Mouse (Mus musculus): Measurements from ENCODE around the gene Cdh6. TPM values are rescaled to one million over a fixed set of nuclear protein-coding genes. Genes with fewer than 3 reads are reported as not detected.

The Cdh6 gene
- polyA plus RNA-seq, 1 experiment = 7.8 TPM

GRCm38 (mm10) chr15:13093954-13094880 is 79.3 kb downstream of the Cdh6 start:
- TF ChIP-seq POLR2A (IDR thresholded peaks at IDR 0.05; ENCODE audit: borderline replicate concordance, extremely low read depth, insufficient read depth, insufficient read length, poor library complexity, severe bottlenecking) (no peak), CTCF (IDR thresholded peaks at IDR 0.05; ENCODE audit: borderline replicate concordance, extremely low read depth, insufficient read depth, insufficient read length) (no peak)
- DNase-seq (ENCODE audit: low read depth) = peak; percentile 70

GRCm38 (mm10) chr15:13092064-13092463 is 81.4 kb downstream of the Cdh6 start:
- TF ChIP-seq POLR2A (IDR thresholded peaks at IDR 0.05; ENCODE audit: borderline replicate concordance, extremely low read depth, insufficient read depth, insufficient read length, poor library complexity, severe bottlenecking) (no peak), CTCF (IDR thresholded peaks at IDR 0.05; ENCODE audit: borderline replicate concordance, extremely low read depth, insufficient read depth, insufficient read length) (no peak)
- peak; percentile 36 for DNase-seq (ENCODE audit: low read depth)

GRCm38 (mm10) chr15:13088504-13089058 is 84.9 kb downstream of the Cdh6 start:
- DNase-seq (ENCODE audit: low read depth) = peak; percentile 73
- TF ChIP-seq POLR2A (IDR thresholded peaks at IDR 0.05; ENCODE audit: borderline replicate concordance, extremely low read depth, insufficient read depth, insufficient read length, poor library complexity, severe bottlenecking) (no peak), CTCF (IDR thresholded peaks at IDR 0.05; ENCODE audit: borderline replicate concordance, extremely low read depth, insufficient read depth, insufficient read length) (peak; percentile 80)

- no peak for TF ChIP-seq POLR2A (IDR thresholded peaks at IDR 0.05; ENCODE audit: borderline replicate concordance, extremely low read depth, insufficient read depth, insufficient read length, poor library complexity, severe bottlenecking)
- no peak for TF ChIP-seq CTCF (IDR thresholded peaks at IDR 0.05; ENCODE audit: borderline replicate concordance, extremely low read depth, insufficient read depth, insufficient read length)
- DNase-seq (ENCODE audit: low read depth) = no peak
Measured at GRCm38 (mm10) chr15:13084746-13085145, 88.7 kb downstream of the Cdh6 start.

GRCm38 (mm10) chr15:13076908-13077669 is 96.4 kb downstream of the Cdh6 start:
- peak; percentile 25 for DNase-seq (ENCODE audit: low read depth)
- no peak for TF ChIP-seq POLR2A (IDR thresholded peaks at IDR 0.05; ENCODE audit: borderline replicate concordance, extremely low read depth, insufficient read depth, insufficient read length, poor library complexity, severe bottlenecking)
- TF ChIP-seq CTCF (IDR thresholded peaks at IDR 0.05; ENCODE audit: borderline replicate concordance, extremely low read depth, insufficient read depth, insufficient read length) = no peak

GRCm38 (mm10) chr15:13074047-13074446 is 99.4 kb downstream of the Cdh6 start:
- no peak for DNase-seq (ENCODE audit: low read depth)
- TF ChIP-seq CTCF (IDR thresholded peaks at IDR 0.05; ENCODE audit: borderline replicate concordance, extremely low read depth, insufficient read depth, insufficient read length) (no peak), POLR2A (IDR thresholded peaks at IDR 0.05; ENCODE audit: borderline replicate concordance, extremely low read depth, insufficient read depth, insufficient read length, poor library complexity, severe bottlenecking) (no peak)

GRCm38 (mm10) chr15:13068213-13068516 is 105.3 kb downstream of the Cdh6 start:
- no peak for DNase-seq (ENCODE audit: low read depth)
- no peak for TF ChIP-seq POLR2A (IDR thresholded peaks at IDR 0.05; ENCODE audit: borderline replicate concordance, extremely low read depth, insufficient read depth, insufficient read length, poor library complexity, severe bottlenecking)
- TF ChIP-seq CTCF (IDR thresholded peaks at IDR 0.05; ENCODE audit: borderline replicate concordance, extremely low read depth, insufficient read depth, insufficient read length) = no peak

GRCm38 (mm10) chr15:13067429-13068212 is 105.9 kb downstream of the Cdh6 start:
- TF ChIP-seq CTCF (IDR thresholded peaks at IDR 0.05; ENCODE audit: borderline replicate concordance, extremely low read depth, insufficient read depth, insufficient read length) (no peak), POLR2A (IDR thresholded peaks at IDR 0.05; ENCODE audit: borderline replicate concordance, extremely low read depth, insufficient read depth, insufficient read length, poor library complexity, severe bottlenecking) (no peak)
- peak; percentile 60 for DNase-seq (ENCODE audit: low read depth)

- peak; percentile 28 for DNase-seq (ENCODE audit: low read depth)
- no peak for TF ChIP-seq POLR2A (IDR thresholded peaks at IDR 0.05; ENCODE audit: borderline replicate concordance, extremely low read depth, insufficient read depth, insufficient read length, poor library complexity, severe bottlenecking)
- no peak for TF ChIP-seq CTCF (IDR thresholded peaks at IDR 0.05; ENCODE audit: borderline replicate concordance, extremely low read depth, insufficient read depth, insufficient read length)
Measured at GRCm38 (mm10) chr15:13066765-13067164, 106.7 kb downstream of the Cdh6 start.

- no peak for TF ChIP-seq POLR2A (IDR thresholded peaks at IDR 0.05; ENCODE audit: borderline replicate concordance, extremely low read depth, insufficient read depth, insufficient read length, poor library complexity, severe bottlenecking)
- no peak for TF ChIP-seq CTCF (IDR thresholded peaks at IDR 0.05; ENCODE audit: borderline replicate concordance, extremely low read depth, insufficient read depth, insufficient read length)
- no peak for DNase-seq (ENCODE audit: low read depth)
Measured at GRCm38 (mm10) chr15:13063633-13064032, 109.8 kb downstream of the Cdh6 start.

Measured in brain, embryonic 14.5 days (tissue).